Mouse (Mus musculus): ENCODE measurements around the gene Hfm1. TPM values are rescaled to one million over a fixed set of nuclear protein-coding genes. Genes with fewer than 3 reads are reported as not detected.

The Hfm1 gene
- total RNA-seq (2014; fragmentation: Nextera tagmentation) (not detected in 2 replicates), total RNA-seq (2017) (0.12 TPM in 1 of 2 replicates, not detected in the other), polyA plus RNA-seq (2012) (not detected in 2 replicates)

DNA sequence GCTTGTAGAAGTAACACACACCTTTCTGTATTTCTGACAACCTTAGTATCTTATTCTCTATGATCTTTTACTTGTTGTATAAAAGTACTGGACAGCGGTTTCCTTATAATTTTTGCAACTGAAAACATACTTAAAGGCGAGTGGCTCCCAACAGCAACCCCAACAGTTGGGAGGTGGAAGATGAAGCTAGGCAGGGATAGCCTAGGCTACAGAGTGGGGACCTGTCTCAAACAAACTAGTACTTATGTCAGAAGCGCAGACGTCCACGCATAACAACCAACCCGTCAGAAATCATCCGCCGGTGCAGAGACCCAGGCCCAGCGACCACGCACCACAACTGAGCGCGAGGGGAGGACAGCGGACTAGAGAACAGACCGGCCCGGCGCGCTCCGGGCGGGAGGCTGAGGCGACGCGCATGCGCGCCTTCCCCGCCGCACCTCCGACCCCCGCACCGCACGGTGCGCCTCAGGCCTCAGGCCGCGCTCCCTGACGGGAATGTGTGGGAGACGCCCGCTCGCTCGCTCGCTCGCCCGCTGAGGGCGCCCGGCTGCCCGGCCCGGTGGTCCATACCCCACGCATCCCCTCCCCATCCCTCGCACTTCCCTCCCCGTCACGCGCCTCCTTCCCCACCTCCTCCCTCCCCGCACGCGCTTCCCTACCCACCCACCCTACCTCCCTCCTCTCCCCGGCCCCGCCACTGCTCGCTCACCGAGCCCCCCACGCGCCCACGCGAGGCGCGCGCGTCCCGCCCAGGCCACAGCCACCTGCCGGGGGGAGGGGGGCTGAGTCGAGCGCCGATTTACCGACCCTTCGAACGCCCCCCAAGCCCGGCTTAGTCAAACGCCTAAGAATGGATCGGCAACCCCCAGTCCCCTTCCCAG lies at the start of gene Hfm1:
TSS of gene Hfm1 (minus strand) at position 834 of the 881 bp plus-strand sequence.
- Histone ChIP-seq H3K36me3 (replicated peaks) (no peaks in the 10 kb centered on the region), H3K4me1 (ENCODE audit: insufficient read depth, low read depth, low read length) (no peaks in the 10 kb centered on the region), H3K27me3 (ENCODE audit: insufficient read depth, low read length) (no peaks in the 10 kb centered on the region), H3K4me3 (ENCODE audit: low read depth, low read length) (no peak within 1 kb of the TSS), H3K9me3 (replicated peaks) (no peaks in the 10 kb centered on the region)
- ATAC-seq (ENCODE audit: extremely low read depth, insufficient number of reproducible peaks, low FRiP score, poor library complexity, severe bottlenecking) (no peak), DNase-seq (ENCODE audit: low spot score) (no peak)
- TF ChIP-seq POLR2AphosphoS5 (IDR thresholded peaks at IDR 0.05; ENCODE audit: insufficient replicate concordance, low read depth, low read length) = no peak
- no peak for TF ChIP-seq CTCF (IDR thresholded peaks at IDR 0.05; ENCODE audit: low read depth, low read length)
- TF ChIP-seq GATA1 (IDR thresholded peaks at IDR 0.05; ENCODE audit: borderline replicate concordance, low read length) = no peak
- TF ChIP-seq GATA2 (IDR thresholded peaks at IDR 0.05; ENCODE audit: borderline replicate concordance, low read depth, low read length) = no peak
- no peak for TF ChIP-seq TAL1 (conservative IDR thresholded peaks at IDR 0.05; ENCODE audit: low read depth, low read length)

DNA sequence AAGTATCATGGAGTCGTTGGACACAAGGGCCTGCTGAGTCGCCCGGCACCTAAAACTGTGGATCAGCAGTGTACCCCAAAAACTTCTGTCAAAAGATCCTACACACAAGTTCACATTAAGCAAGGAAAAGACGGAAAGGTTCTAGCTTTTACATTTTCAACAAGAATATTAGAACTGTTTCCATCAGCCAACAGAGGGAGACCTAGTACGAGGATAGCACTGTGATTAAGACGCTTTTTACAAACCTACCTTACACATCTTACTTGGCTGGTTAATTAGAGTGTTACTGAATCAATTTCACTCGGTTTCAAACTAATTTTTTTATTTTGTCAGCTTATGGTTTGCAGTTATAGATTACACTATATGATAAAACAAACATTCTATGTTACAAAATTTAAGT lies 47.8 kb upstream of the Hfm1 start:
- DNase-seq (ENCODE audit: low spot score) = no peak
- Histone ChIP-seq H3K4me1 (ENCODE audit: insufficient read depth, low read depth, low read length) (peaks cover 3% of the 10 kb centered on the region), H3K4me3 (ENCODE audit: low read depth, low read length) (no peak overlapping the region), H3K9me3 (replicated peaks) (no peaks in the 10 kb centered on the region), H3K36me3 (replicated peaks) (peaks cover 91% of the 10 kb centered on the region), H3K27me3 (ENCODE audit: insufficient read depth, low read length) (no peaks in the 10 kb centered on the region)
- no peak for ATAC-seq (ENCODE audit: extremely low read depth, insufficient number of reproducible peaks, low FRiP score, poor library complexity, severe bottlenecking)
- TF ChIP-seq TAL1 (conservative IDR thresholded peaks at IDR 0.05; ENCODE audit: low read depth, low read length) (no peak), POLR2AphosphoS5 (IDR thresholded peaks at IDR 0.05; ENCODE audit: insufficient replicate concordance, low read depth, low read length) (no peak), GATA1 (IDR thresholded peaks at IDR 0.05; ENCODE audit: borderline replicate concordance, low read length) (no peak), GATA2 (IDR thresholded peaks at IDR 0.05; ENCODE audit: borderline replicate concordance, low read depth, low read length) (no peak), CTCF (IDR thresholded peaks at IDR 0.05; ENCODE audit: low read depth, low read length) (no peak)

DNA sequence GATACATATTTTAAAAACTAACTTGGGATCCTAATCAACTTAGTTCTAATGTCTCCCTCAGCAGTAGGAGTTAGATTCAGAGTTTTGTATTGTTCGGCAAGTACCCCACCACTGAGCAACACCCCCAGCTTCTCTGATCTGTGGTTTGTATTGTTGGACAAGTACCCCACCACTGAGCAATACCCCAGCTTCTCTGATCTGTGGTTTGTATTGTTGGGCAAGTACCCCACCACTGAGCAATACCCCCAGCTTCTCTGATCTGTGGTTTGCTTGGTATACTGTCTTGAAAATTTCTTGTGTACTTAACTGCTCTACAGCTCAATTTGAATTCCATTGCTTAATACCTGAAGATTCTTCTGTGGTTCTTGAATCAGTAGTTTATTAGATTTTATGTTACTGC lies 41.5 kb upstream of the Hfm1 start:
- peaks cover 22% of the 10 kb centered on the region for H3K4me1 ChIP-seq (ENCODE audit: insufficient read depth, low read depth, low read length)
- peaks cover 54% of the 10 kb centered on the region for H3K36me3 ChIP-seq (replicated peaks)
- no peaks in the 10 kb centered on the region for H3K9me3 ChIP-seq (replicated peaks)
- no peak overlapping the region for H3K4me3 ChIP-seq (ENCODE audit: low read depth, low read length)
- DNase-seq (ENCODE audit: low spot score) (no peak), ATAC-seq (ENCODE audit: extremely low read depth, insufficient number of reproducible peaks, low FRiP score, poor library complexity, severe bottlenecking) (no peak)
- no peaks in the 10 kb centered on the region for H3K27me3 ChIP-seq (ENCODE audit: insufficient read depth, low read length)
- no peak for TF ChIP-seq CTCF (IDR thresholded peaks at IDR 0.05; ENCODE audit: low read depth, low read length)
- TF ChIP-seq POLR2AphosphoS5 (IDR thresholded peaks at IDR 0.05; ENCODE audit: insufficient replicate concordance, low read depth, low read length) = no peak
- TF ChIP-seq GATA1 (IDR thresholded peaks at IDR 0.05; ENCODE audit: borderline replicate concordance, low read length) = no peak
- TF ChIP-seq TAL1 (conservative IDR thresholded peaks at IDR 0.05; ENCODE audit: low read depth, low read length) = no peak
- no peak for TF ChIP-seq GATA2 (IDR thresholded peaks at IDR 0.05; ENCODE audit: borderline replicate concordance, low read depth, low read length)

DNA sequence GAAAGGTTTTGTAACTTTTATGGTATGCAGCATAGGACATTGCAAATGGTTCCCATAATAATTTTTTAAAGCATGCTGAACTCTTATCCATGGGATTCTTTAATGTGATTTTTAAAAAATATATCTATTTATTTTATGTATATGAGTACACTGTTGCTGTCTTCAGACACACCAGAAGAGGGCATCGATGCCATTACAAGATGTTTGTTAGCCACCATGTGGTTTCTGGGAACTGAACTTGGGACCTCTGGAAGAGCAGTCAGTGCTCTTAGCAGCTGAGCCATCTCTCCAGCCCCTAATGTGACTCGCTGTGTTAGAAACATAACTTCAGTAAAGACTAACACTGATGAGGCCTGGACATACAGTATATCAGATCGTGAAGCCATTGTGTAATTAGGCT lies 40.3 kb upstream of the Hfm1 start:
- H3K36me3 ChIP-seq (replicated peaks) = peaks cover 45% of the 10 kb centered on the region
- H3K27me3 ChIP-seq (ENCODE audit: insufficient read depth, low read length) = no peaks in the 10 kb centered on the region
- H3K4me3 ChIP-seq (ENCODE audit: low read depth, low read length) = no peak overlapping the region
- no peak for DNase-seq (ENCODE audit: low spot score)
- peaks cover 22% of the 10 kb centered on the region for H3K4me1 ChIP-seq (ENCODE audit: insufficient read depth, low read depth, low read length)
- no peak for ATAC-seq (ENCODE audit: extremely low read depth, insufficient number of reproducible peaks, low FRiP score, poor library complexity, severe bottlenecking)
- no peaks in the 10 kb centered on the region for H3K9me3 ChIP-seq (replicated peaks)
- TF ChIP-seq TAL1 (conservative IDR thresholded peaks at IDR 0.05; ENCODE audit: low read depth, low read length) (no peak), GATA2 (IDR thresholded peaks at IDR 0.05; ENCODE audit: borderline replicate concordance, low read depth, low read length) (no peak), CTCF (IDR thresholded peaks at IDR 0.05; ENCODE audit: low read depth, low read length) (no peak), POLR2AphosphoS5 (IDR thresholded peaks at IDR 0.05; ENCODE audit: insufficient replicate concordance, low read depth, low read length) (no peak), GATA1 (IDR thresholded peaks at IDR 0.05; ENCODE audit: borderline replicate concordance, low read length) (no peak)

- H3K4me1 ChIP-seq (ENCODE audit: insufficient read depth, low read depth, low read length) = peaks cover 22% of the 10 kb centered on the region
- peaks cover 27% of the 10 kb centered on the region for H3K36me3 ChIP-seq (replicated peaks)
- peak overlapping the region; percentile 97 for H3K4me3 ChIP-seq (ENCODE audit: low read depth, low read length)
- H3K9me3 ChIP-seq (replicated peaks) = no peaks in the 10 kb centered on the region
- ATAC-seq (ENCODE audit: extremely low read depth, insufficient number of reproducible peaks, low FRiP score, poor library complexity, severe bottlenecking) = peak; percentile 31; the same call in 1 of the 2 replicates
- no peaks in the 10 kb centered on the region for H3K27me3 ChIP-seq (ENCODE audit: insufficient read depth, low read length)
- TF ChIP-seq POLR2AphosphoS5 (IDR thresholded peaks at IDR 0.05; ENCODE audit: insufficient replicate concordance, low read depth, low read length) (no peak), GATA2 (IDR thresholded peaks at IDR 0.05; ENCODE audit: borderline replicate concordance, low read depth, low read length) (no peak), GATA1 (IDR thresholded peaks at IDR 0.05; ENCODE audit: borderline replicate concordance, low read length) (no peak), TAL1 (conservative IDR thresholded peaks at IDR 0.05; ENCODE audit: low read depth, low read length) (no peak), CTCF (IDR thresholded peaks at IDR 0.05; ENCODE audit: low read depth, low read length) (no peak)
- DNase-seq (ENCODE audit: low spot score) = peak; percentile 66
These were observed 38.4 kb upstream of the Hfm1 start for GRCm38 (mm10) chr5:106964513-106965014.
